Mouse (Mus musculus) E14TG2a.4 (cell line): Measurements from ENCODE around the gene Efnb2.

ENCODE experiments used
- CTCF ChIP-seq: conservative IDR thresholded peaks from 2 replicates; pipeline ENCODE4 v1.5.1; 2014; ENCODE audit warnings: low read length
- NANOG ChIP-seq: IDR thresholded peaks from 2 replicates; pipeline ENCODE4 v1.6.1; 2014; ENCODE audit warnings: borderline replicate concordance, low read length, mixed read lengths

DNA sequence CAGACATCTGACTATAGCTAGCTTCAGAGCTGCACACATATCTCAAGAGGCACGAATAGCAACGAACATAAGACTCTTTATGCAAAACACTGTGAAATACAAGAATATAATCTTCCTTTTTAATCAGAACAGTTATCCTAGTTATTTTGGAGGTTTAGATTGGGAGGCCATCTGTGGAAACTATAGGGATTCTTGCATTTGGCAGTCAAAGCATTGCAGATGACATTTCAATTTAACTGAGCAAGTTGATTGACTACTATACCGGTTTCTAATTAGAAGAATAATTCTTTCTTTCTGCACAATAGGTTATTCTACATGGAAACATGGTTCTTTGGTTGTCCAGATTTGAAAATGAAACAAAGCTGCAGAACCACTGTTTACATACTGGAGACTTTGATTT is 38.6 kb downstream of the Efnb2 start:
- TF ChIP-seq CTCF (no peak), NANOG (no peak)
